In the genomic region with DNA sequence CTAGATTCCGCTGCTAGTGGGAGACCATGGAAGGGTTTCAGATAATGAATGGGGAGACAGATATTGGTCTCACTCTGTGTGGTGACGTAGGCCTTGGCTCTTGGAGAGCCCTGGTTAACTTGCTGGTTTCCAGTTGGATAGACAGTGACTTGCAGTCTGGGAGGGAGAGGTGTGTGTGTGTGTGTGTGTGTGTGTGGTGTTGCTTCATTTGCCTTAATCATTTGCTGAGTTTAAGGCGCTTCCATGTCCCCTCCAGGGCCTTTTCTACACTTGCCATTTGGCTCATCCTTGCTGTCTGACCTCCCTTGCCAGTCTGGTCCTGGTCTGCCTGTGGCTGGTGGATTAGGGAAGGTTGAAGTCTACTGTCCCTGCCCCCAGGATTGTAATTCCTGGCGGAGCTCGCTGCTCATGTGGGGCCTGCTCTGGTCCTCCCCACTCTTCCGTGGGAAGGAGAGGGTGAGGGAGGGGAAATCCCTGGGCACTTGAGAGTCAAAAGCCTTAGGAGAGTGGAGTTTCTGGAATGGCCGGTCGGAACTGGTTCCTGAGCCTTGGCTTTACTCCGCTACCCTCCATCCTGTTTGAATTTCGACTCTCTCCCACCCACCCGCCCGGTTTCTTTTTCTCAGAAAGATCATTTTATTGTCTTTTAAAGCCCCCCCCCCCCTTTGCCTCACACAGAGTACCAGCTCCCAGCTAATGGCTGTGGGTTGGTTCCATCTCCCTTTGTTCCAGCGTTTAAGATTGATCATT, we compare ENCODE assay signal across 8 mouse cellular contexts. TPM values are rescaled to one million over a fixed set of nuclear protein-coding genes. Genes with fewer than 3 reads are reported as not detected.
A peak's percentile ranks its signal among the peaks of the same experiment; 100 is the strongest.
DNase-seq lines count a peak whose midpoint lies in the region; ATAC-seq and TF ChIP-seq lines count a peak whose summit lies in the region.

No protein-coding gene starts in this region.

- H3K4me2 ChIP-seq in intestine, embryonic 14.5 days (ENCODE audit: low read length) = peak overlapping the region; percentile 98
- peak overlapping the region; percentile 89 for H3K4me2 ChIP-seq in liver, embryonic 15.5 days

- no peaks in the 10 kb centered on the region for H3K36me3 ChIP-seq in thymus, adult 2 months (ENCODE audit: control insufficient read depth, insufficient read depth, low read length)
- peaks cover 12% of the 10 kb centered on the region for H3K36me3 ChIP-seq in erythroblast, embryonic 14.5 days (ENCODE audit: control insufficient read depth)
- no peaks in the 10 kb centered on the region for H3K36me3 ChIP-seq in intestine, embryonic 14.5 days (ENCODE audit: control insufficient read depth, insufficient read depth, low read length)
- H3K36me3 ChIP-seq in liver, embryonic 15.5 days (replicated peaks) = no peaks in the 10 kb centered on the region

- peak overlapping the region; percentile 97 for H3K9ac ChIP-seq in intestine, embryonic 14.5 days (ENCODE audit: low read length)
- H3K9ac ChIP-seq in liver, embryonic 15.5 days = peak overlapping the region; percentile 95

- no peak for DNase-seq in thymus, adult 2 months
- no peak for DNase-seq in thymus, postnatal 4 days
- DNase-seq in intestine, embryonic 14.5 days (ENCODE audit: low spot score) = peak; percentile 70
- peak; percentile 28 for DNase-seq in retina, embryonic 14.5 days (ENCODE audit: low spot score)
- DNase-seq in cerebellum, adult 11-12 months = no peak
- DNase-seq in thymus, adult 18-20 months = no peak

- 58% methylated on average over 13 of the region's 13 CpGs for WGBS in thymus, adult 2 months
- 3% methylated on average over 13 of the region's 13 CpGs for WGBS in intestine, embryonic 14.5 days
- 26% methylated on average over 13 of the region's 13 CpGs for WGBS in liver, embryonic 15.5 days (ENCODE audit: insufficient replicate concordance)

- TF ChIP-seq CTCF in thymus, adult 2 months (IDR thresholded peaks at IDR 0.05; ENCODE audit: borderline replicate concordance, control insufficient read depth, extremely low read depth, insufficient read depth, low read length, poor library complexity) = no peak

- no peak for TF ChIP-seq POLR2A in thymus, adult 2 months (IDR thresholded peaks at IDR 0.05; ENCODE audit: control insufficient read depth, extremely low read depth, insufficient read depth, low read length, poor library complexity)

- peak overlapping the region; percentile 14; the same call in 1 of the 2 replicates for H3K4me3 ChIP-seq in thymus, adult 2 months (ENCODE audit: control insufficient read depth, insufficient read depth, low read length)
- peak overlapping the region; percentile 91 for H3K4me3 ChIP-seq in erythroblast, embryonic 14.5 days (replicated peaks)
- H3K4me3 ChIP-seq in intestine, embryonic 14.5 days (ENCODE audit: low read depth, low read length) = peak overlapping the region; percentile 90
- H3K4me3 ChIP-seq in liver, embryonic 15.5 days (replicated peaks) = peak overlapping the region; percentile 88

- H3K27me3 ChIP-seq in thymus, adult 2 months (ENCODE audit: control insufficient read depth, insufficient read depth, low read length) = no peaks in the 10 kb centered on the region
- H3K27me3 ChIP-seq in erythroblast, embryonic 14.5 days (ENCODE audit: control insufficient read depth) = no peaks in the 10 kb centered on the region
- no peaks in the 10 kb centered on the region for H3K27me3 ChIP-seq in intestine, embryonic 14.5 days (replicated peaks; ENCODE audit: control insufficient read depth, insufficient read depth, low read length)
- no peaks in the 10 kb centered on the region for H3K27me3 ChIP-seq in liver, embryonic 15.5 days

- peak overlapping the region; percentile 0; the same call in 1 of the 2 replicates for H3K27ac ChIP-seq in thymus, adult 2 months (ENCODE audit: control insufficient read depth, insufficient read depth, low read length)
- H3K27ac ChIP-seq in intestine, embryonic 14.5 days (ENCODE audit: low read depth) = peak overlapping the region; percentile 99
- peak overlapping the region; percentile 93 for H3K27ac ChIP-seq in liver, embryonic 15.5 days (replicated peaks)

- no peak for ATAC-seq in intestine, embryonic 14.5 days (replicated peaks; ENCODE audit: low FRiP score, low TSS enrichment, low read depth)
- ATAC-seq in liver, embryonic 15.5 days (ENCODE audit: insufficient read depth) = peak; percentile 17; the same call in 1 of the 2 replicates

- H3K4me1 ChIP-seq in thymus, adult 2 months (replicated peaks; ENCODE audit: control insufficient read depth, insufficient read depth, low read length) = peaks cover 57% of the 10 kb centered on the region
- H3K4me1 ChIP-seq in erythroblast, embryonic 14.5 days (ENCODE audit: control insufficient read depth) = peaks cover 67% of the 10 kb centered on the region
- H3K4me1 ChIP-seq in intestine, embryonic 14.5 days (replicated peaks; ENCODE audit: control insufficient read depth, insufficient read depth, low read length) = peaks cover 59% of the 10 kb centered on the region
- peaks cover 75% of the 10 kb centered on the region for H3K4me1 ChIP-seq in liver, embryonic 15.5 days (replicated peaks)

- H3K9me3 ChIP-seq in erythroblast, embryonic 14.5 days (ENCODE audit: control insufficient read depth, low read length) = no peaks in the 10 kb centered on the region
- no peaks in the 10 kb centered on the region for H3K9me3 ChIP-seq in intestine, embryonic 14.5 days (ENCODE audit: control insufficient read depth, low read length)
- no peaks in the 10 kb centered on the region for H3K9me3 ChIP-seq in liver, embryonic 15.5 days (replicated peaks)

RNA-seq across cellular contexts. Expression of gene Prrc2b, which starts 2.3 kb away (rescaled TPM):
- 104 and 134 TPM in 2 replicates for polyA plus RNA-seq in thymus, adult 2 months (2012; rRNA removed)
- polyA plus RNA-seq in erythroblast, embryonic 14.5 days (2012) = 1.2 TPM in 2 replicates
- polyA plus RNA-seq in intestine, embryonic 14.5 days (2014; fragmentation: Nextera tagmentation; extraction: Ambion mirVana) = 48.4 and 52.8 TPM in 2 replicates
- polyA plus RNA-seq in liver, embryonic 15.5 days (2015; fragmentation: Nextera tagmentation; extraction: Ambion mirVana) = 8.3 and 9.6 TPM in 2 replicates

RNA-seq across cellular contexts. Expression of gene Plpp7, which starts 57.9 kb away (rescaled TPM):
- polyA plus RNA-seq in thymus, adult 2 months (2012; rRNA removed) = 2.9 and 7.7 TPM in 2 replicates
- 0.32 and 0.48 TPM in 2 replicates for polyA plus RNA-seq in erythroblast, embryonic 14.5 days (2012)
- polyA plus RNA-seq in intestine, embryonic 14.5 days (2014; fragmentation: Nextera tagmentation; extraction: Ambion mirVana) = 4.2 and 4.8 TPM in 2 replicates
- 1.9 and 2.0 TPM in 2 replicates for polyA plus RNA-seq in liver, embryonic 15.5 days (2015; fragmentation: Nextera tagmentation; extraction: Ambion mirVana)

Comparison
In these comparisons a context has a peak if more than half of its experiments do, and no peak if none do; other contexts are left out.
1. DNase-seq: peak in intestine, embryonic 14.5 days (single experiment) and retina, embryonic 14.5 days (single experiment); none in thymus, adult 2 months (single experiment), thymus, postnatal 4 days (single experiment), cerebellum, adult 11-12 months (single experiment) and thymus, adult 18-20 months (0 of 2).
2. H3K27ac ChIP-seq: peak in every context shown above with its lines; median percentile 99 in intestine, embryonic 14.5 days; 93 in liver, embryonic 15.5 days; 0 in thymus, adult 2 months.
3. H3K4me3 ChIP-seq: peak in every context shown above with its lines; median percentile 91 in erythroblast, embryonic 14.5 days; 90 in intestine, embryonic 14.5 days; 88 in liver, embryonic 15.5 days; 14 in thymus, adult 2 months.